Mouse (Mus musculus) bone marrow, adult 2 months (tissue): ENCODE measurements around the gene Hoxb4.

Experiments
- CTCF ChIP-seq: fragments of 200-500 bp; IDR thresholded peaks from 2 replicates; pipeline ENCODE4 v1.5.1; 2011; ENCODE audit warnings: low read length, control low read depth; ENCODE audit not compliant: control insufficient read depth, insufficient read depth
- POLR2A ChIP-seq: fragments of 200-500 bp; IDR thresholded peaks from 2 replicates; pipeline ENCODE4 v1.6.1; 2011; ENCODE audit warnings: low read depth, mild to moderate bottlenecking, control low read depth, low read length, borderline replicate concordance; ENCODE audit not compliant: control insufficient read depth

DNA sequence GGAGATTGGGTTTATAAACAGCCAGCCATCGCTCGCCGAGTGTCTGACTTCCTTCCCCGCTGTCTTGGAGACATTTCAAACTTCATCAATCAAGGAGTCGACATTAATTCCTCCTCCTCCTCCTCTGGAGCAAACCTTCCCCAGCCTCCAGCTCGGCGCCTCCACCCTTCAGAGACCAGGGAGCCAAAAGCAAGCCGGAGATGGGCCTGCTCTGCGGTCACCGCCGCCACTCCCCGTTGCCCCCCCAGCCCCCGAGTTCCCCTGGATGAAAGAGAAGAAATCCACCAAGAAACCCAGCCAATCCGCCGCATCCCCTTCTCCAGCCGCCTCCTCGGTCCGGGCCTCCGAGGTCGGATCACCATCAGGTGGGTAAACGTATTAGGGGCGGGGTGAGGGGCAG lies 33.8 kb downstream of the Hoxb4 start:
- TF ChIP-seq CTCF = no peak
- no peak for TF ChIP-seq POLR2A
